Mouse (Mus musculus): ENCODE results near the gene Glg1. TPM values are rescaled to one million over a fixed set of nuclear protein-coding genes. Genes with fewer than 3 reads are reported as not detected.
A peak's percentile ranks its signal among the peaks of the same experiment; 100 is the strongest.
"Not testable (repeated sequence)": the region's sequence is repeated elsewhere in the genome, so short reads cannot be mapped to it uniquely, and the experiment has no call there.

Glg1 gene
- polyA plus RNA-seq, 1 experiment: 57.5 TPM

DNA sequence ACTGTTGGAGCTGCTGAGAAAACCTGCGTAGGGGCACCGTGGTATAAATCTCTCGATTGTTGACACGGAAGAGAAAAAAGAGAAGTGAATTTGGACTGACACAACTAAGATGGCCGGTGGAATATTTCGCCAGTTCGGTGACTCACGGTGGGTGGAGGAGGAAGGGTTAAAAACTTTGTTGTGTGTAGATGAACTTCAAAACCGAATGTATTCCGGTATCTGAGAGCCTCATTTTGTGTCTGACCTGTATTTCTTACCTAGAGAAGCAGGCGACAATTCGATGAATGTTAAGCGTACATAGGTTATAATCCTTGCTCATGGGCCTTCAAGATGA is 359 bp upstream of the Glg1 start:
- 10% methylated on average over 13 of the region's 13 CpGs for WGBS
- peak overlapping the region; percentile 52; the same call in 1 of the 2 replicates for H3K27ac ChIP-seq (ENCODE audit: insufficient read depth, low read depth, low read length)
- peak overlapping the region; percentile 97 for H3K4me3 ChIP-seq (ENCODE audit: insufficient read depth, low read depth, low read length)
- TF ChIP-seq CTCF (IDR thresholded peaks at IDR 0.05; ENCODE audit: insufficient read depth, low read depth, low read length) (no peak), POLR2A (IDR thresholded peaks at IDR 0.05; ENCODE audit: insufficient read depth, low read depth, low read length) (no peak)
- no peaks in the 10 kb centered on the region for H3K4me1 ChIP-seq (ENCODE audit: control insufficient read depth, insufficient read depth, low read length)

DNA sequence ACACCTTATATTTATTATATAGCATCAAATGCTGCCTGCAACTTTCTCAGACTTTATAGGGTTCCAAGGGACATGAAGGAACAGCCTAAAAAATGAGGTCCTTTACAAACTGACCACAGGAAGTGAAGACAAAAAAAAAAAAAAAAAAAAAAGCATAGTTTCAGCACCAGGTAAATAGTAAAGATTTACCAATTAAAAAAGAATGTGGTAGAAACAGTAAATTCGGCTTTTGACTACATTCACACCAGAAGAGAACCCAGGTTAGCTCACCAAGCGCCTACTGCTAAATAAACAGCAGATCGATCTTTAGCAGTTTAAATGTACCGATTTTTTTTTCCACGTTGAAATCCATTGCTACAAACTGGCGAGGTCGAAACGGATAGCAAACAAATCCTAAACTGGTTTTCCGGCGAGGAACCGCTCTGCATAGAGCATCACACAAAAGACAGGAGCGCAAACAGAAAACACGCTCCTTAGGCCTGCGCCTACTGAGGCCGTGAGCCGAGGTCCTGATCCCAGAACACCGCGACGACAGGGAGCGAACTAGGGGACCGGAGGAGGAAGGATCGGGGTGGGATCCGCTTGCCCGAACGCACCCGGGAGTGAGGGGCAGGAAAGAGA is 896 bp downstream of the Glg1 start:
- WGBS: 1% methylated on average over 26 of the region's 26 CpGs
- Histone ChIP-seq H3K27ac (ENCODE audit: insufficient read depth, low read depth, low read length) (peak overlapping the region; percentile 89), H3K4me1 (ENCODE audit: control insufficient read depth, insufficient read depth, low read length) (no peaks in the 10 kb centered on the region), H3K4me3 (ENCODE audit: insufficient read depth, low read depth, low read length) (peak overlapping the region; percentile 97)
- TF ChIP-seq POLR2A (IDR thresholded peaks at IDR 0.05; ENCODE audit: insufficient read depth, low read depth, low read length): no peak
- no peak for TF ChIP-seq CTCF (IDR thresholded peaks at IDR 0.05; ENCODE audit: insufficient read depth, low read depth, low read length)

DNA sequence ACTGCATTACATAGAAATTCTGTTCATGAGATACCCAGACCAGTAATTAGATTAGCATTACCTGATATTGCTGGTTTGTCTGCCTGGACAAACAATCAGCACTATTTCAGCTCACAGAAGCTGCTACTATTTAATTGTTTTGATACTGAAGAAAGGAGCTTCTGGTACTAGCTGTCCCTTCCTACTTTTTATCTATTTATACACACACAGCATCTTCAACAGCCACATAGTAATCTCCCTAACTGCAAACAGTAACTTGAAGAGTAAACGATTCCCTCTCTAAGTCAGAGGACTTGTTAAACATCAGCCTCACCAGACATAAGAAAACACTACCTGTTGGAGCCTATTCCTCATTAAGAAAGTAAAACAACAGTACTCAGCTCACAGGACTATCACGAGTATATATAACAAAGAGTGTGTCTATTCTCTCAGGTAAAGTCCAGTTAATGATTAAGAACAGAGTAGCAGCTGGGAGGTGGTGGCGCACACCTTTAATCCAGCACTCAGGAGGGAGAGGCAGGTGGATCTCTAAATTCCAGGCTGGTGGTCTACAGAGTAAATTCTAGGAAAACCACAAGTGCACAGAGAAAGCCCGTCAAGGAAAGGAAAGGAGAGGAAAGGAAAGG is 6.4 kb downstream of the Glg1 start:
- TF ChIP-seq CTCF (IDR thresholded peaks at IDR 0.05; ENCODE audit: insufficient read depth, low read depth, low read length) (no peak), POLR2A (IDR thresholded peaks at IDR 0.05; ENCODE audit: insufficient read depth, low read depth, low read length) (no peak)
- H3K4me1 ChIP-seq (ENCODE audit: control insufficient read depth, insufficient read depth, low read length): 0 out of 2 replicates have a peak, but pooled peaks cover 2% of the 10 kb centered on the region
- H3K27ac ChIP-seq (ENCODE audit: insufficient read depth, low read depth, low read length): no peak overlapping the region

DNA sequence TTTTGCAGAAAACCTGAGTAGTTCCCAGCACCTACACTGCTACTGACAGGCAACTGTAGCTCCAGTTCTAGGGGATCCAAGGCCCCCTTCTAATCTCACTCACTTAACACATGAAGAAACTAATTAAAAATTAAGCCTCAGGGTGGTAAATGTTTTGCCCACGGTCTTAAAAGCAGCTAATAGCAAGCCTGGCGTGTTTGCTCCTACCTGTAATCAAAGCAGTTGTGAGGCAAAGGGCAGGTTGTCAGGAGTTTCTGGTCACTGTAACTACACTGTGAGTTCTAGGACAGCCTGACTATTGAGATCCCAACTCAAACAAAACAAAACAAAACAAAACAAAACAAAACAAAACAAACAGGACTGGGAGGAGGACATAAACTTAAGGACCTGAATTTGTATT is 8.9 kb downstream of the Glg1 start:
- TF ChIP-seq CTCF (IDR thresholded peaks at IDR 0.05; ENCODE audit: insufficient read depth, low read depth, low read length) (no peak), POLR2A (IDR thresholded peaks at IDR 0.05; ENCODE audit: insufficient read depth, low read depth, low read length) (no peak)
- Histone ChIP-seq H3K4me3 (ENCODE audit: insufficient read depth, low read depth, low read length) (no peak overlapping the region), H3K27ac (ENCODE audit: insufficient read depth, low read depth, low read length) (no peak overlapping the region), H3K4me1 (ENCODE audit: control insufficient read depth, insufficient read depth, low read length) (peaks cover 2% of the 10 kb centered on the region; the same call in 1 of the 2 replicates)
- WGBS: 47% methylated on average over 2 of the region's 2 CpGs

More for the DNA sequence above, 6.4 kb downstream of the Glg1 start:
- WGBS: 71% methylated on average over 4 of the region's 4 CpGs
- no peak overlapping the region for H3K4me3 ChIP-seq (ENCODE audit: insufficient read depth, low read depth, low read length)

DNA sequence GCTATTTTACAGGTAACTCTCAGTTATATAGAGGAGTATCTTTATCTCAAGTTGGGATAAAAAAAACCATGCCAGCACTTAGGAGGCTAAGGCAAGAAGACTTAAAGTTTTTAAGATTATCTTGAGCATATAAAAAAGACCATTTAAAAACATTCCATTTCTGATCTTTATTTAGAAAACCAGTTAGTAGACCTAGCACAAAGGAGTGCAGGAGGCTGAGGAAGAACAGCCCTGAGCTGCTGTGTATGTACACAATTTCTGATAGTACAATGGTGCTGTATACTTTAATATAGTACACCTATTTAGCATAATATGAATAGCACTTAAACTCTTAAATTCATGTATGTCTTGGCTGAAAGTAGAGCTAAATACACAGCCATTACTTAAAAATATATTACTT is 10.9 kb downstream of the Glg1 start:
- no peak overlapping the region for H3K27ac ChIP-seq (ENCODE audit: insufficient read depth, low read depth, low read length)
- no peak for TF ChIP-seq CTCF (IDR thresholded peaks at IDR 0.05; ENCODE audit: insufficient read depth, low read depth, low read length)
- no peak for TF ChIP-seq POLR2A (IDR thresholded peaks at IDR 0.05; ENCODE audit: insufficient read depth, low read depth, low read length)
- H3K4me1 ChIP-seq (ENCODE audit: control insufficient read depth, insufficient read depth, low read length): peaks cover 2% of the 10 kb centered on the region; the same call in 1 of the 2 replicates
- no peak overlapping the region for H3K4me3 ChIP-seq (ENCODE audit: insufficient read depth, low read depth, low read length)

DNA sequence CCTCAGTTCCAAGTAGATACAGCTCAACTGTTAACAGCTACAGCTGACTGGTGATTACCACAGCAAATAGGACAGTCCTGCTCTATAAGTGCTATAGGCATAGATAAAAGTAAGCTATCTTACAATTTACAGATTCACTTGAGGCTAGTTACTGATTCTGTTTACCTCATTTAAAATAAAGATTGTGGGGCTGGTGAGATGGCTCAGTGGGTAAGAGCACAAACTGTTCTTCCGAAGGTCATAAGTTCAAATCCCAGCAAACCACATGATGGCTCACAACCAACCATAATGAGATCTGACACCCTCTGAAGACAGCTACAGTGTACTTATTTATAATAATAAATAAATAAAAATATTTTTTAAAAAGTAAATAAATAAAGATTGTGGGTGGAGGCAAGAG is 12.2 kb downstream of the Glg1 start:
- 94% methylated on average over 1 of the region's 1 CpGs for WGBS
- not testable (repeated sequence) for H3K4me1 ChIP-seq (ENCODE audit: control insufficient read depth, insufficient read depth, low read length); H3K4me3 ChIP-seq (ENCODE audit: insufficient read depth, low read depth, low read length); H3K27ac ChIP-seq (ENCODE audit: insufficient read depth, low read depth, low read length)

DNA sequence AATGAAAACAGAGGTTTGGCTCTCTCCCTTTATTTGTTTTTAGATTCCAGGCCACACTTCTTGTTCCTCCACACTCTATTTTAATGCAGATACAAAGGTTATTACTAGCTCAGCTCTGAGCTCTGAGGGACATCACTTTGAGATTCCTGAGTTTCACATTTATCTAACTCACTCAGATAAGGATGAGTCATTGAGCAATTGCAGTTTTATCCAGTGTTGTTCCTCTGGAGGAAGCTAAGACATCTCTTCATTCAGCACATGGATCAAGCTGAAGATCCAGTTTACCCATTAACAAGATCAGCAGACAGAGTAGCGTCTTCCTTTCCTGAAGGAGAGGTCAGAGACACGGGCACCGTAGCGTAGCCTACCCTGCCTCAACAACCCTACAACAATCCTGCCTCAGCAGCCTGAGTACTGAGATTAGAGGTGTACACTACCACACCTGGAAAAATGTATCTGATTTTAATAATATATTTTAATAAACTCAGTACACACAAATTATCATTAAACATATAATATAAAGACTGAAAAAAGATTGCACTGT is 12.7 kb downstream of the Glg1 start:
- WGBS: 74% methylated on average over 4 of the region's 4 CpGs
- peaks cover 2% of the 10 kb centered on the region; the same call in 1 of the 2 replicates for H3K4me1 ChIP-seq (ENCODE audit: control insufficient read depth, insufficient read depth, low read length)
- no peak overlapping the region for H3K27ac ChIP-seq (ENCODE audit: insufficient read depth, low read depth, low read length)
- TF ChIP-seq POLR2A (IDR thresholded peaks at IDR 0.05; ENCODE audit: insufficient read depth, low read depth, low read length): no peak
- no peak for TF ChIP-seq CTCF (IDR thresholded peaks at IDR 0.05; ENCODE audit: insufficient read depth, low read depth, low read length)
- no peak overlapping the region for H3K4me3 ChIP-seq (ENCODE audit: insufficient read depth, low read depth, low read length)

DNA sequence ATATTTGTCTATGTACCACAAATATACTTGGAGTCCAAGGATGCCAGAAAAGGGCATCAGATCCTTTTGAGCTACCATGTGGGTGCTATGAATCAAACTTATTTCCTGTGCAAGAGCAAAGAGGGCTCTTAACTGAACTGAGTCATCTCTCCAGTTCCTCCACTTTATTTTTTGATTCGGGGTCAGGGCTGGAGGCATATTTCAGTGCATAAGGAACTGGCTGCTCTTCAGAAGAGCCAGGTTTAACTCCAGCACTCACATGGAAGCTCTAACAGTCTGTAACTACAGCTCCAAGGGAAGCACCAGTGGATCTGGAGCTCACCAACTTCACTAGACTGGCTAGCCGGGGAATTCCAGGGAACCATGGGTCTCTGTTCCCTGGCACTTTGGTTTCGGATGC is 21.7 kb downstream of the Glg1 start:
- no peak overlapping the region for H3K27ac ChIP-seq (ENCODE audit: insufficient read depth, low read depth, low read length)
- 57% methylated on average over 3 of the region's 3 CpGs for WGBS
- TF ChIP-seq POLR2A (IDR thresholded peaks at IDR 0.05; ENCODE audit: insufficient read depth, low read depth, low read length): no peak
- no peak for TF ChIP-seq CTCF (IDR thresholded peaks at IDR 0.05; ENCODE audit: insufficient read depth, low read depth, low read length)
- H3K4me3 ChIP-seq (ENCODE audit: insufficient read depth, low read depth, low read length): no peak overlapping the region
- H3K4me1 ChIP-seq (ENCODE audit: control insufficient read depth, insufficient read depth, low read length): peaks cover 5% of the 10 kb centered on the region; the same call in 1 of the 2 replicates

DNA sequence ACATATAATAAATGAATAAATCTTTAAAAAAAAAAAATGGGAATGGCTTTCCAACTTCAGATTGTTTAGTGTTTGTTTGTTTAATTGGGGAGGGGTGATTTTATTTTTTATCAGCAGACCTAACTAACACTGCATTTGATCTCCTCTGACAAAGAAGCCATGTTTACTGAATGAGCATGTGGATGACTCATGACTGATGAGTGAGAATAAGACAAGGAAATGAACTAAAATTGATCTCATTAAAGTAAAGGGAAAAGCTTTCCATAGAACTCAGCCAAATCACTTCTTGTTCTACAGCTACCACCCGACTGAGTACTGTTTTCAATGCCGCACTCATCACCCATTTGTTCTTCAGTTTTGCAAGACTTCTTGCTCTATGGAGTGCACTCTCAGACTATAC is 25.3 kb downstream of the Glg1 start:
- WGBS: 56% methylated on average over 2 of the region's 2 CpGs
- H3K4me1 ChIP-seq (ENCODE audit: control insufficient read depth, insufficient read depth, low read length): peaks cover 5% of the 10 kb centered on the region; the same call in 1 of the 2 replicates
- TF ChIP-seq CTCF (IDR thresholded peaks at IDR 0.05; ENCODE audit: insufficient read depth, low read depth, low read length) (no peak), POLR2A (IDR thresholded peaks at IDR 0.05; ENCODE audit: insufficient read depth, low read depth, low read length) (no peak)
- H3K4me3 ChIP-seq (ENCODE audit: insufficient read depth, low read depth, low read length): no peak overlapping the region
- H3K27ac ChIP-seq (ENCODE audit: insufficient read depth, low read depth, low read length): no peak overlapping the region
